Mouse (Mus musculus): ENCODE measurements at regions not wholly inside any gene's neighbourhood (a gene's known extent, or its start where the extent isn't known, plus 50 kb on each side); places are given as distances from the start of the nearest gene placed in this dataset.

- H3K9me3 ChIP-seq: no peaks in the 10 kb centered on the region
- 94% methylated on average over 2 of the region's 2 CpGs for WGBS
- H3K4me2 ChIP-seq: no peak overlapping the region
- ATAC-seq (replicated peaks): no peak
- H3K27ac ChIP-seq: no peak overlapping the region
- H3K9ac ChIP-seq: no peak overlapping the region
- no peaks in the 10 kb centered on the region for H3K4me1 ChIP-seq
- H3K36me3 ChIP-seq (replicated peaks): no peaks in the 10 kb centered on the region
- H3K27me3 ChIP-seq (replicated peaks): no peaks in the 10 kb centered on the region
- no peak overlapping the region for H3K4me3 ChIP-seq
Measured at GRCm38 (mm10) chr11:111691512-111691911, 625.5 kb downstream of the Kcnj2 start.

- Histone ChIP-seq H3K36me3 (replicated peaks) (no peaks in the 10 kb centered on the region), H3K9me3 (no peaks in the 10 kb centered on the region), H3K9ac (no peak overlapping the region), H3K27ac (no peak overlapping the region), H3K4me2 (no peak overlapping the region), H3K27me3 (replicated peaks) (no peaks in the 10 kb centered on the region), H3K4me1 (no peaks in the 10 kb centered on the region), H3K4me3 (no peak overlapping the region)
- WGBS: 86% methylated on average over 2 of the region's 2 CpGs
- no peak for ATAC-seq (replicated peaks)
Measured at GRCm38 (mm10) chr11:111696668-111697067, 630.7 kb downstream of the Kcnj2 start.

GRCm38 (mm10) chr11:111699862-111700261 lies 633.9 kb downstream of the Kcnj2 start:
- Histone ChIP-seq H3K9me3 (no peaks in the 10 kb centered on the region), H3K4me1 (no peaks in the 10 kb centered on the region), H3K27me3 (replicated peaks) (no peaks in the 10 kb centered on the region), H3K4me3 (no peak overlapping the region), H3K27ac (no peak overlapping the region), H3K4me2 (no peak overlapping the region), H3K9ac (no peak overlapping the region), H3K36me3 (replicated peaks) (no peaks in the 10 kb centered on the region)
- WGBS: 87% methylated on average over 3 of the region's 3 CpGs
- no peak for ATAC-seq (replicated peaks)

- Histone ChIP-seq H3K4me2 (no peak overlapping the region), H3K4me1 (no peaks in the 10 kb centered on the region), H3K4me3 (no peak overlapping the region), H3K36me3 (replicated peaks) (no peaks in the 10 kb centered on the region), H3K9ac (no peak overlapping the region), H3K9me3 (no peaks in the 10 kb centered on the region), H3K27me3 (replicated peaks) (no peaks in the 10 kb centered on the region), H3K27ac (no peak overlapping the region)
- ATAC-seq (replicated peaks): no peak
- WGBS: 59% methylated on average over 4 of the region's 4 CpGs
Measured at GRCm38 (mm10) chr11:111706882-111707281, 640.9 kb downstream of the Kcnj2 start.

- H3K4me3 ChIP-seq: no peak overlapping the region
- no peaks in the 10 kb centered on the region for H3K27me3 ChIP-seq (replicated peaks)
- no peak overlapping the region for H3K4me2 ChIP-seq
- 92% methylated on average over 5 of the region's 5 CpGs for WGBS
- no peak overlapping the region for H3K9ac ChIP-seq
- no peak for ATAC-seq (replicated peaks)
- no peaks in the 10 kb centered on the region for H3K9me3 ChIP-seq
- H3K36me3 ChIP-seq (replicated peaks): no peaks in the 10 kb centered on the region
- H3K4me1 ChIP-seq: no peaks in the 10 kb centered on the region
- H3K27ac ChIP-seq: no peak overlapping the region
Measured at GRCm38 (mm10) chr11:111715401-111715800, 649.4 kb downstream of the Kcnj2 start.

- H3K9ac ChIP-seq: no peak overlapping the region
- 63% methylated on average over 4 of the region's 4 CpGs for WGBS
- no peak for ATAC-seq (replicated peaks)
- no peaks in the 10 kb centered on the region for H3K27me3 ChIP-seq (replicated peaks)
- H3K4me3 ChIP-seq: no peak overlapping the region
- no peak overlapping the region for H3K27ac ChIP-seq
- H3K4me2 ChIP-seq: no peak overlapping the region
- no peaks in the 10 kb centered on the region for H3K4me1 ChIP-seq
- H3K9me3 ChIP-seq: no peaks in the 10 kb centered on the region
- no peaks in the 10 kb centered on the region for H3K36me3 ChIP-seq (replicated peaks)
Measured at GRCm38 (mm10) chr11:111722276-111722675, 656.3 kb downstream of the Kcnj2 start.

GRCm38 (mm10) chr11:111728148-111728547 lies 662.2 kb downstream of the Kcnj2 start:
- H3K4me3 ChIP-seq: no peak overlapping the region
- no peaks in the 10 kb centered on the region for H3K4me1 ChIP-seq
- H3K9ac ChIP-seq: no peak overlapping the region
- ATAC-seq (replicated peaks): no peak
- H3K27me3 ChIP-seq (replicated peaks): no peaks in the 10 kb centered on the region
- no peaks in the 10 kb centered on the region for H3K9me3 ChIP-seq
- H3K36me3 ChIP-seq (replicated peaks): no peaks in the 10 kb centered on the region
- H3K4me2 ChIP-seq: no peak overlapping the region
- 43% methylated on average over 4 of the region's 4 CpGs for WGBS
- no peak overlapping the region for H3K27ac ChIP-seq

GRCm38 (mm10) chr11:111732096-111732495 lies 666.1 kb downstream of the Kcnj2 start:
- Histone ChIP-seq H3K36me3 (replicated peaks) (no peaks in the 10 kb centered on the region), H3K9ac (no peak overlapping the region), H3K27me3 (replicated peaks) (no peaks in the 10 kb centered on the region), H3K4me3 (no peak overlapping the region), H3K4me2 (no peak overlapping the region), H3K27ac (no peak overlapping the region), H3K4me1 (no peaks in the 10 kb centered on the region), H3K9me3 (no peaks in the 10 kb centered on the region)
- 88% methylated on average over 8 of the region's 8 CpGs for WGBS
- ATAC-seq (replicated peaks): no peak

GRCm38 (mm10) chr11:111735446-111735845 lies 669.5 kb downstream of the Kcnj2 start:
- no peak overlapping the region for H3K4me2 ChIP-seq
- H3K9ac ChIP-seq: no peak overlapping the region
- no peaks in the 10 kb centered on the region for H3K4me1 ChIP-seq
- no peaks in the 10 kb centered on the region for H3K9me3 ChIP-seq
- no peaks in the 10 kb centered on the region for H3K36me3 ChIP-seq (replicated peaks)
- no peak for ATAC-seq (replicated peaks)
- H3K4me3 ChIP-seq: no peak overlapping the region
- no peaks in the 10 kb centered on the region for H3K27me3 ChIP-seq (replicated peaks)
- no peak overlapping the region for H3K27ac ChIP-seq
- 98% methylated on average over 1 of the region's 1 CpGs for WGBS

- no peak overlapping the region for H3K9ac ChIP-seq
- WGBS: 93% methylated on average over 5 of the region's 5 CpGs
- H3K4me2 ChIP-seq: no peak overlapping the region
- no peak overlapping the region for H3K27ac ChIP-seq
- no peaks in the 10 kb centered on the region for H3K4me1 ChIP-seq
- H3K4me3 ChIP-seq: no peak overlapping the region
- no peaks in the 10 kb centered on the region for H3K27me3 ChIP-seq (replicated peaks)
- ATAC-seq (replicated peaks): no peak
- H3K9me3 ChIP-seq: no peaks in the 10 kb centered on the region
- no peaks in the 10 kb centered on the region for H3K36me3 ChIP-seq (replicated peaks)
Measured at GRCm38 (mm10) chr11:111735961-111736360, 670.0 kb downstream of the Kcnj2 start.

GRCm38 (mm10) chr11:111743356-111743755 lies 677.4 kb downstream of the Kcnj2 start:
- H3K36me3 ChIP-seq (replicated peaks): no peaks in the 10 kb centered on the region
- H3K4me3 ChIP-seq: no peak overlapping the region
- no peak overlapping the region for H3K27ac ChIP-seq
- no peaks in the 10 kb centered on the region for H3K4me1 ChIP-seq
- no peaks in the 10 kb centered on the region for H3K27me3 ChIP-seq (replicated peaks)
- ATAC-seq (replicated peaks): no peak
- no peaks in the 10 kb centered on the region for H3K9me3 ChIP-seq
- 52% methylated on average over 6 of the region's 6 CpGs for WGBS
- no peak overlapping the region for H3K4me2 ChIP-seq
- no peak overlapping the region for H3K9ac ChIP-seq

GRCm38 (mm10) chr11:111747262-111747946 lies 681.4 kb downstream of the Kcnj2 start:
- no peak overlapping the region for H3K4me3 ChIP-seq
- no peaks in the 10 kb centered on the region for H3K4me1 ChIP-seq
- WGBS: 80% methylated on average over 7 of the region's 7 CpGs
- H3K27ac ChIP-seq: no peak overlapping the region
- no peaks in the 10 kb centered on the region for H3K9me3 ChIP-seq
- H3K4me2 ChIP-seq: no peak overlapping the region
- no peak for ATAC-seq (replicated peaks)
- no peak overlapping the region for H3K9ac ChIP-seq
- no peaks in the 10 kb centered on the region for H3K36me3 ChIP-seq (replicated peaks)
- H3K27me3 ChIP-seq (replicated peaks): no peaks in the 10 kb centered on the region

GRCm38 (mm10) chr11:111747947-111748322 lies 682.0 kb downstream of the Kcnj2 start:
- Histone ChIP-seq H3K36me3 (replicated peaks) (no peaks in the 10 kb centered on the region), H3K9me3 (no peaks in the 10 kb centered on the region), H3K9ac (no peak overlapping the region), H3K4me3 (no peak overlapping the region), H3K4me2 (no peak overlapping the region), H3K27ac (no peak overlapping the region), H3K27me3 (replicated peaks) (no peaks in the 10 kb centered on the region), H3K4me1 (no peaks in the 10 kb centered on the region)
- ATAC-seq (replicated peaks): no peak
- 83% methylated on average over 2 of the region's 2 CpGs for WGBS

Measured in midbrain, embryonic 15.5 days (tissue).